Mouse (Mus musculus): Measurements from ENCODE around the gene Emp3. TPM values are rescaled to one million over a fixed set of nuclear protein-coding genes. Genes with fewer than 3 reads are reported as not detected.

The Emp3 gene
- polyA plus RNA-seq, 1 experiment from 2014 or later = 216 TPM

DNA sequence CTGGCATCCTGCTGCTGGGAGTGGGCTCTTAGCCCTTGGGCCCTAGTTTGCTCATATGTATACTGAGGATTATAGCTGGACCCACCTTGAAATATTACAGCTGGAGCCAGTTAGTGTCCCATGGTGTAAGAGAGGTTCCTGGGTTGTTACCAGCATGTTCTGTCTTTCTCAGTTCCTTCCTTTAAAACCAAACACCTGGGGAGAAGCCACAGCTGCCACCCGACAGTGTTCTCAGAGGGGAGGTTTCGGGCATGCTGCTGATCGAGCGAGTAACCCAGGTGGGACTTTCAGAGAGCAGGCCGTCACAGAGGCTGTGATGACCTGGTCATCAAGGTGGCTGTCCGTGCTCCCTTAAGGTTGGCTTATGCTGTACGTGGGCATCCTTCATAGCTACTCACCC, 44.3 kb downstream of the Emp3 start:
- WGBS = 95% methylated on average over 7 of the region's 7 CpGs
- Histone ChIP-seq H3K27me3 (ENCODE audit: insufficient read depth, low read length) (no peaks in the 10 kb centered on the region), H3K27ac (ENCODE audit: low read length) (no peak overlapping the region), H3K36me3 (ENCODE audit: insufficient read depth, low read length) (peaks cover 71% of the 10 kb centered on the region), H3K4me3 (ENCODE audit: low read length) (no peak overlapping the region), H3K4me1 (ENCODE audit: insufficient read depth, low read length) (peaks cover 15% of the 10 kb centered on the region), H3K4me2 (replicated peaks; ENCODE audit: low read depth, low read length) (no peak overlapping the region), H3K9me3 (ENCODE audit: low read length) (no peaks in the 10 kb centered on the region), H3K9ac (replicated peaks; ENCODE audit: low read length) (no peak overlapping the region)
- ATAC-seq (ENCODE audit: low FRiP score, low TSS enrichment) = no peak

GRCm38 (mm10) chr7:45873061-45873947, 47.9 kb downstream of the Emp3 start:
- peak overlapping the region; percentile 96 for H3K27ac ChIP-seq (ENCODE audit: low read length)
- H3K4me3 ChIP-seq (ENCODE audit: low read length) = peak overlapping the region; percentile 96
- no peaks in the 10 kb centered on the region for H3K9me3 ChIP-seq (ENCODE audit: low read length)
- H3K9ac ChIP-seq (replicated peaks; ENCODE audit: low read length) = peak overlapping the region; percentile 99
- H3K27me3 ChIP-seq (ENCODE audit: insufficient read depth, low read length) = peaks cover 31% of the 10 kb centered on the region
- peaks cover 39% of the 10 kb centered on the region for H3K36me3 ChIP-seq (ENCODE audit: insufficient read depth, low read length)
- H3K4me2 ChIP-seq (replicated peaks; ENCODE audit: low read depth, low read length) = peak overlapping the region; percentile 87
- WGBS = under 1% methylated on average over 27 of the region's 28 CpGs
- peaks cover 34% of the 10 kb centered on the region for H3K4me1 ChIP-seq (ENCODE audit: insufficient read depth, low read length)
- ATAC-seq (ENCODE audit: low FRiP score, low TSS enrichment) = peak; percentile 69

GRCm38 (mm10) chr7:45872624-45873023, 48.6 kb downstream of the Emp3 start, which contains the start of gene Kdelr1:
Gene Kdelr1, plus strand, starts transcription at chr7:45872772.
- peak; percentile 80 for ATAC-seq (ENCODE audit: low FRiP score, low TSS enrichment)
- WGBS = under 1% methylated on average over 18 of the region's 18 CpGs
- H3K4me3 ChIP-seq (ENCODE audit: low read length) = peak within 1 kb of the TSS; percentile 96
- peak within 1 kb of the TSS; percentile 87 for H3K4me2 ChIP-seq (replicated peaks; ENCODE audit: low read depth, low read length)
- H3K9ac ChIP-seq (replicated peaks; ENCODE audit: low read length) = peak within 1 kb of the TSS; percentile 99
- peaks cover 39% of the 10 kb centered on the region for H3K4me1 ChIP-seq (ENCODE audit: insufficient read depth, low read length)
- peaks cover 35% of the 10 kb centered on the region for H3K36me3 ChIP-seq (ENCODE audit: insufficient read depth, low read length)
- H3K27ac ChIP-seq (ENCODE audit: low read length) = peak within 1 kb of the TSS; percentile 96
- H3K27me3 ChIP-seq (ENCODE audit: insufficient read depth, low read length) = peaks cover 38% of the 10 kb centered on the region
- no peaks in the 10 kb centered on the region for H3K9me3 ChIP-seq (ENCODE audit: low read length)

DNA sequence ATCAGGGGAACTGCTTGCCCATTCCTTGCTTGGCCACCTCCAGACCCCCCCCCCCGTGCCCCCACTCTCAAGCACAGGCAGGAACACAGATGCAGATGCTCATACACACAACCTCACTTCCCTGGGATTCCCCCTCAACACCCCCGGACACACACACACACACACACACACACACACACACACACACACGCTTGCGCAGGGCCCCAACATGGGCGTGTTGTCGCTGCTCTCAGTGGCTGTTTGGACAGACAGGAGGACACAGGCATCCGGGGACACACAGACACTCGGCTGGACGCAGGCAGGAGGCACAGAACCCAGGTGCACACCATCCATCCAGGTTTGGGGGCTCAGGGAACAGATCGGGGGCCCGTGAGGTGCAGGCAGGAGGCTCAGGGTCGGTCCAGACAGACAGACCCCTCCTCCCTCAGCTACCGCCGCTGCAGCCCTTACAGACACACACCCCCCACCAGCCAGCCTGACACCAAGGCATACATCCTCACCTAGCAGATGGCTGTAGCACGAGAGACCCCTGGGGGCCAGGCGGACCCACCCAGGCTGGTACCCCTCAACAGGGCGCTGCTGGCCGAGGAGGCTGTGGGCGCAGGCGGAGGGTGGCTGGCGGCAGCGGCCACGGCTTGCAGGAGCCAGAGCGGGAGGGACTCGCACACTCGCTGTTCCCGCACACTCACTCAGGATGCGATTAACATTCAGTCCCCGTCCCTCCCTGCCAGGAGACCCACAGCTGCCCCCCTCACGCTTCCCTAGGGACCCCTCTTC, 50.7 kb downstream of the Emp3 start:
- ATAC-seq (ENCODE audit: low FRiP score, low TSS enrichment) = no peak
- Histone ChIP-seq H3K9ac (replicated peaks; ENCODE audit: low read length) (peak overlapping the region; percentile 51), H3K4me2 (replicated peaks; ENCODE audit: low read depth, low read length) (peak overlapping the region; percentile 51), H3K36me3 (ENCODE audit: insufficient read depth, low read length) (peaks cover 14% of the 10 kb centered on the region), H3K9me3 (ENCODE audit: low read length) (no peaks in the 10 kb centered on the region), H3K27ac (ENCODE audit: low read length) (no peak overlapping the region), H3K27me3 (ENCODE audit: insufficient read depth, low read length) (peaks cover 45% of the 10 kb centered on the region), H3K4me3 (ENCODE audit: low read length) (peak overlapping the region; percentile 36), H3K4me1 (ENCODE audit: insufficient read depth, low read length) (peaks cover 49% of the 10 kb centered on the region)
- 3% methylated on average over 30 of the region's 30 CpGs for WGBS

GRCm38 (mm10) chr7:45869787-45870186, 51.4 kb downstream of the Emp3 start:
- Histone ChIP-seq H3K4me1 (ENCODE audit: insufficient read depth, low read length) (peaks cover 47% of the 10 kb centered on the region), H3K4me2 (replicated peaks; ENCODE audit: low read depth, low read length) (peak overlapping the region; percentile 51), H3K27me3 (ENCODE audit: insufficient read depth, low read length) (peaks cover 45% of the 10 kb centered on the region), H3K4me3 (ENCODE audit: low read length) (peak overlapping the region; percentile 36), H3K9ac (replicated peaks; ENCODE audit: low read length) (peak overlapping the region; percentile 28; the same call in 1 of the 2 replicates), H3K27ac (ENCODE audit: low read length) (no peak overlapping the region), H3K36me3 (ENCODE audit: insufficient read depth, low read length) (peaks cover 9% of the 10 kb centered on the region), H3K9me3 (ENCODE audit: low read length) (no peaks in the 10 kb centered on the region)
- 6% methylated on average over 14 of the region's 14 CpGs for WGBS
- no peak for ATAC-seq (ENCODE audit: low FRiP score, low TSS enrichment)

DNA sequence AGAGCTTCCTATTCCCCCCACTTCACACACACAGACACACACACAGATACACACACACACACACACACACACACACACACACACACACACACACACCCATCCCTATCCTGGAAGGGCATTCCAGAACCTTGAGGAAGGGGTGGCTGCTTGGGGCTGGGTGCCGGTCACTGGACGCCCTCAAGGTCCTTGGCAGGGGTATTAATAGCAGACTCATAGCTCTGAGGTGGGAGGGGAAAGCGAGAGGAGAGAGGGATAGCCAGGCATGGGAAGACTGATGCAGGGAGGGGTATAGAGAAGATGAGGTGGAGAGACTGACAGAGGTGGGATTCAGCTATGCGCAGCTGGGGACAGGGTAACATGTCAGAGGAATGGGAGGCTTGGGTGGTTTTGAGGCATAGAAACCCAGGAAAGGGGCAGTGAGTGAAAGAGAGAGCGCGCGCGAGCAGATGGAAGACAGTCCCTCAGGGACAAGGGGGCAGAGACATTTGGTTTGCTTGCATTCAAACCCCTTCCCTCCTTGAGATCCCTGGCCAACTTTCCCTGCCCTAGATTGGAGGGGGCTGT, 52.0 kb downstream of the Emp3 start:
- H3K9me3 ChIP-seq (ENCODE audit: low read length) = no peaks in the 10 kb centered on the region
- peak overlapping the region; percentile 51 for H3K4me2 ChIP-seq (replicated peaks; ENCODE audit: low read depth, low read length)
- H3K27ac ChIP-seq (ENCODE audit: low read length) = no peak overlapping the region
- H3K36me3 ChIP-seq (ENCODE audit: insufficient read depth, low read length) = peaks cover 3% of the 10 kb centered on the region; the same call in 1 of the 2 replicates
- no peak for ATAC-seq (ENCODE audit: low FRiP score, low TSS enrichment)
- H3K9ac ChIP-seq (replicated peaks; ENCODE audit: low read length) = peak overlapping the region; percentile 28; the same call in 1 of the 2 replicates
- peaks cover 41% of the 10 kb centered on the region for H3K4me1 ChIP-seq (ENCODE audit: insufficient read depth, low read length)
- 13% methylated on average over 8 of the region's 8 CpGs for WGBS
- H3K27me3 ChIP-seq (ENCODE audit: insufficient read depth, low read length) = peaks cover 45% of the 10 kb centered on the region
- H3K4me3 ChIP-seq (ENCODE audit: low read length) = no peak overlapping the region

Other genes starting within 250 kb of the Emp3 start
- gene Ntn5, start 237.4 kb downstream of the Emp3 start, polyA plus RNA-seq (2015; fragmentation: Nextera tagmentation; extraction: Ambion mirVana) = 0.18 and 0.29 TPM in 2 replicates
- 0.22 and 0.24 TPM in 2 replicates for gene Sec1, start 227.0 kb downstream of the Emp3 start, polyA plus RNA-seq (2015; fragmentation: Nextera tagmentation; extraction: Ambion mirVana)
- gene Car11, start 221.6 kb downstream of the Emp3 start, polyA plus RNA-seq (2015; fragmentation: Nextera tagmentation; extraction: Ambion mirVana) = 10.7 and 11.6 TPM in 2 replicates
- gene Dbp, start 216.3 kb downstream of the Emp3 start, polyA plus RNA-seq (2015; fragmentation: Nextera tagmentation; extraction: Ambion mirVana) = 4.1 and 4.3 TPM in 2 replicates
- 1,042 and 1,047 TPM in 2 replicates for gene Rpl18, start 205.9 kb downstream of the Emp3 start, polyA plus RNA-seq (2015; fragmentation: Nextera tagmentation; extraction: Ambion mirVana)
- gene Sphk2, start 203.4 kb downstream of the Emp3 start, polyA plus RNA-seq (2015; fragmentation: Nextera tagmentation; extraction: Ambion mirVana) = 36.2 and 36.7 TPM in 2 replicates
- gene Fam83e, start 200.2 kb downstream of the Emp3 start, polyA plus RNA-seq (2015; fragmentation: Nextera tagmentation; extraction: Ambion mirVana) = 1.1 and 1.2 TPM in 2 replicates
- not detected in 2 replicates for gene Spaca4, start 195.6 kb downstream of the Emp3 start, polyA plus RNA-seq (2015; fragmentation: Nextera tagmentation; extraction: Ambion mirVana)
- gene Lmtk3, start 137.7 kb downstream of the Emp3 start, polyA plus RNA-seq (2015; fragmentation: Nextera tagmentation; extraction: Ambion mirVana) = 1.3 and 1.8 TPM in 2 replicates
- 1.9 and 2.5 TPM in 2 replicates for gene Sult2b1, start 136.7 kb downstream of the Emp3 start, polyA plus RNA-seq (2015; fragmentation: Nextera tagmentation; extraction: Ambion mirVana)
- gene Cyth2, start 106.8 kb downstream of the Emp3 start, polyA plus RNA-seq (2015; fragmentation: Nextera tagmentation; extraction: Ambion mirVana) = 125 and 126 TPM in 2 replicates
- gene Kcnj14, start 96.6 kb downstream of the Emp3 start, polyA plus RNA-seq (2015; fragmentation: Nextera tagmentation; extraction: Ambion mirVana) = 1.9 TPM in 2 replicates
- 87.4 and 87.9 TPM in 2 replicates for gene Grwd1, start 90.5 kb downstream of the Emp3 start, polyA plus RNA-seq (2015; fragmentation: Nextera tagmentation; extraction: Ambion mirVana)
- gene Kdelr1, start 48.6 kb downstream of the Emp3 start, polyA plus RNA-seq (2015; fragmentation: Nextera tagmentation; extraction: Ambion mirVana) = 96.4 and 97.3 TPM in 2 replicates
- 0.19 and 0.25 TPM in 2 replicates for gene Grin2d, start 43.0 kb downstream of the Emp3 start, polyA plus RNA-seq (2015; fragmentation: Nextera tagmentation; extraction: Ambion mirVana)
- gene Syngr4, start 24.7 kb downstream of the Emp3 start, polyA plus RNA-seq (2015; fragmentation: Nextera tagmentation; extraction: Ambion mirVana) = 1.5 and 1.8 TPM in 2 replicates
- 7.1 and 8.4 TPM in 2 replicates for gene Tmem143, start 24.5 kb downstream of the Emp3 start, polyA plus RNA-seq (2015; fragmentation: Nextera tagmentation; extraction: Ambion mirVana)
- gene Ccdc114, start 2.7 kb upstream of the Emp3 start, polyA plus RNA-seq (2015; fragmentation: Nextera tagmentation; extraction: Ambion mirVana) = 11.7 and 11.8 TPM in 2 replicates
- 0.66 and 0.87 TPM in 2 replicates for gene Abcc6, start 108.9 kb upstream of the Emp3 start, polyA plus RNA-seq (2015; fragmentation: Nextera tagmentation; extraction: Ambion mirVana)
- 43.3 and 44.4 TPM in 2 replicates for gene Nomo1, start 112.3 kb upstream of the Emp3 start, polyA plus RNA-seq (2015; fragmentation: Nextera tagmentation; extraction: Ambion mirVana)
- gene Kcnj11, start 179.4 kb upstream of the Emp3 start, polyA plus RNA-seq (2015; fragmentation: Nextera tagmentation; extraction: Ambion mirVana) = 0.14 and 0.28 TPM in 2 replicates